Mouse (Mus musculus) adrenal gland, postnatal 36 days (tissue): ENCODE data around the gene Rbpjl. TPM values are rescaled to one million over a fixed set of nuclear protein-coding genes. Genes with fewer than 3 reads are reported as not detected.

Source experiments
- DNase-seq, 2 experiments: peaks; one replicate each; pipeline ENCODE4 v3.0.0; 2021; ENCODE audit warnings: mixed read lengths in 1 of 2
- total RNA-seq, 2 experiments: library from RNA; stranded (reverse); gene quantifications; 2 replicates each; pipeline ENCODE4 v1.2.3; 2021

The Rbpjl gene
- total RNA-seq, 2 experiments from 2014 or later, result not detected

DNA sequence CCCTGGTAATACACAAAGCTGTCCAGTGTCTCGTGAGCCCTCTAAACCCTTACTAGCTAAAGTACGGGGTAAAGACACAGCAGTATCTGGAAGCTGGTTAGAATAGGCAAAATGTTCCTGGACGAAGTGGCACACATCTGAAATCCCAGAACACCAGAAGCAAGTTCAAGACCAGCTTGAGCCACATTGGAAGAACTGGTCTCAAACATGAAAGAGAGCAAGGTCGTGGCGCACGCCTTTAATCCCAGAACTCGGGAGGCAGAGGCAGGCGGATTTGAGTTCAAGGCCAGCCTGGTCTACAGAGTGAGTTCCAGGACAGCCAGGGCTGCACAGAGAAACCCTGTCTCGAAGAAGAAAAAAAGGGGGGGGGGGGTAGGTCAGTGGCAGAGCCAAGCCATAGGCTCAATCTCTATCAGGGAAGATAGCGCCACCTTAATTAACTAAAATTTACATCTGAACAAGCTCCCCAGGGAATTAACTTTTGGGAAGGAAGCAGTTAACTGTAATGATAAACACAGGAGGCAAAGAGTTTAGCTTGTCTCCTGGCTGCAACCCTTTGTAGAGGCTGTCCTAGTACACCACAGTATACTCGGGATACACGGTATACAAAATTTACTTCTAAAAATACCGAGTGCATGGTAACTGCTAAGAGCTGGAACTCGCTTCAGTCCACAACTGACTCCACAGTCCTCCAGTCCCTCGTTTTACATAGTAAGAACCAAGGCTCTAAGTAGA lies 27.1 kb downstream of the Rbpjl start:
- DNase-seq, result no peak

DNA sequence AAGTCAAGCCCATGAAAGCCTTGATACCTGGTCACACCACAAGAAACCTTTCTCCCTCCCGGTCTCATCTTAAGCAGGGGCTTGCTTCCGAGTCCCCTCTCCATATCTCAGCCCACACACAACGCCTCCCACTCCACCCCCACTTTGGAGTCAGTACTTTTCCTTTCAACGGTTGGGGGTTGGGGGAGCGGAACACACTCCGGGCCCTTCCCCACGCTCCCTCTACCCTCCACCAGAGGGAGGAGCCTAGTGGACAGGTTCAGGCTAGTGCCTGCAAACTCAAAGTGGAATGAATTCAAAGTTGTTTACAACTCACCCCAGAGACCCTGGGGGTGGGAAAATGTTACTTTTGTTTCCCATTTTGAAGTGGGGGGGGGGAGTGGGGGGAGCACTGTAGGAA lies 27.8 kb downstream of the Rbpjl start:
- DNase-seq, result no peak

DNA sequence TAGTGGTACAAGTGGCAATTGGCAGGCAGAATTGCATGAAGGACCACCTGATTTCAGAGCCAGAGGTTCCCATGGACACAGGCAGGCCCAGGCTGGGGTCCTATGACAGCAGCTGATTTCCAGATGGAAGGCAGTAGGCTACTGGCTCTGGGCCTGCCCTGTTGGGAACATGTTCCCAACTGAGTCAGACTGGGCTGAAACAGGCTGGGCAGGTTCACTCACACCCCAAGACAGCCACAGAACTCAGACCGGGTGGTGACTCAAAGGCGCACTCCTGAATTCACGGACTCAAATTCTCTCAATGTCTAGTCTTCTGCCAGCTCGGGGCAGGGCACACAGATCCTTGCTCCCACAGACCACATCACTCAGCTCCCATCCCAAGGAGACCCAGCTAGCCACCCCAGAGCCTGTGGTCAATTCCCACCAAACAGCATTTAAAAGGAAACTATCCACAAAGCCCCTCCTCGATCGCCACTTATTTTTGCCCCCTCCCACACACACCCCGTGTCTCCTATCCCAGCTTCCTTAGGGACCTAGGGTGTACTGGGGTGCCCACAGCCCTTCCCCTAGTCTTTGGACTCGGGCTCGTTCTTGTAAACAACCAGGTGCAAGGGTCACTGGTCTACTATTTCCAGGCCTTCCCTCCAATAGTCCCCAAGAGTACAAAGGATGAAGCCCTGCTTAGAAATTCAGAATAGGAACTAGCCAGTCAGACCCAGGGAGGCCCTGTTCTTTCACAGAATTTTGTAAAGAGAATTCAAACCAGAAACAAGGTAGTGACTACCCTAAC lies 28.9 kb downstream of the Rbpjl start:
- peak in 1 of 2 experiments; percentile 28 for DNase-seq

DNA sequence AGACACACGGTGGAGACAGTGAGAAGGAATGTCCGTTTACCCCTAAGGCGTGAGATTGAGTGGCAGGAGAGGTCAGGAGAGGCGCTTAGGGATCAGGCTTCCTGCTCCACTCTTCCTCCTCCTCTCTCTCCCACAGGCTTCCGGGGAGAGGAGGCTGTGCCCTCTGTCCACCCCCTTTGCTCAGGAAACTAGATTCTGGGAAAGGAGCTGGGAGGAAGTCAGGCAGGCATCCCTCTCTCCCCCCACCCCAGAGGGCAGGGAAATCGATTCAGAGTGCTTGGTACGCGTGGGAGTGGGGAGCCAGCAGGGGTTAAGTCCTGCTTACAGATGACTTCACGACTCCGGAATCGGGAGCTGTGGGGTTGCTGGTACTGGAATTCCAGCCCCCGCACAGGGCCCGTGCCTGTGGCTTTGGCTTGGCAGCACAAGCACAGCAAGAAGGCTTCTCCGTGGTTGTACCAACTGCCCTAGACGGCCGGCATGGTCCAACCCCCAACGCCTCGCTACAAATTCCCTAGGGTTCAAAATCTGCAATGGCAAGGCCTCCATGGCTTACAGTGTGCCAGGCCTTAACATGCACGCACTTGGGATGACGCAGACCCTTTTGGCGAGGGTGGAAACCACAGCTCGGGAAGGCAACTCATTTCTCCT lies 29.7 kb downstream of the Rbpjl start:
- peak; percentile 38 to 49 for DNase-seq

DNA sequence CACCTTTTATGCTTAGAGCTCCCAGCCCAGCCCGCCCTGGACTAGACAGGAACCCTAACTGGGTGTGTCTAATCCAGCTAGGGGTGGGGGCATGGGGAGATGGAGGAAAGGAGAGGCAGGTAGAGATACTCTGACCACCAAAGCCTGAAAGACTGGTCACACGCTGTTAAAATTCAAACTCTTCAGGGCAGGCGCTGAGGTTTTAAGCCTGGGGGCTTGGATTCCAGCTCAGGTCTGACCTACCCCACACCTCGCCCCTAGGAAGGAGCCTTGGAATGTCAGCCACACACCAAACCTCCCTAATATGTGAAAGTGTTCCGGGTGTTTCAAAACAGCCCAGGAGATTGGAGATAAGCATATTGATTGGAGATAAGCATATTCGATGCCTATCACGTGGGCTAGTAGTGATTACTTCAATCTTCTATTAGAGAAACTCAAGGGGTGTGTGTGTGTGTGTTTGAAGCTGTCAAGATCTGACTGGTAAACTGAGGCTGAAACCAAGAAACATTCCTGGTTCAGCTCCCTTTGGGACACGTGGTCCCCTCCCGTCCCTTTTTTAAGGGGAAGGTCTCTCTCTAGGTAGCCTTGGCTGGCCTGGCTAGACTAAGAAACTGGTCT lies 30.4 kb downstream of the Rbpjl start:
- DNase-seq, result no peak

DNA sequence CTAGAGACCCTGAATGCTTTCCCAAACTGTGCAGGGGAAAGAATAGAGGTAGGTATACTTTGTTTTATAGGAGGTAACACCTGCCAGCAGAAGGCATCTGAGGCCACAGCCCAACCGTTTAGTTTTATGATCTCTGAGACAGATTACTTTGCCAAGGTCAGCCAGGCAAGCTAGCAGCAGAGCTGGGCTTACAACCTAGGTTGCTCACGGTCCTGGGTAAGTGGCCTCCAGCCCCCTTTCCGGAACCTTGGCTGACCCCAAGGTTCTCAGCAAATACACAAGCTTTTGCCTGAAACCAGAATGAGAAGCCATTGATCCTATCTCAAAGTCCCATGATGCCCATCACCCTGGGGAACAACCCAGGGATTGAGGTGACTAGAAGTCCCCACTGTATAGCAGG lies 31.7 kb downstream of the Rbpjl start:
- DNase-seq, result peak in 1 of 2 experiments; percentile 15

DNA sequence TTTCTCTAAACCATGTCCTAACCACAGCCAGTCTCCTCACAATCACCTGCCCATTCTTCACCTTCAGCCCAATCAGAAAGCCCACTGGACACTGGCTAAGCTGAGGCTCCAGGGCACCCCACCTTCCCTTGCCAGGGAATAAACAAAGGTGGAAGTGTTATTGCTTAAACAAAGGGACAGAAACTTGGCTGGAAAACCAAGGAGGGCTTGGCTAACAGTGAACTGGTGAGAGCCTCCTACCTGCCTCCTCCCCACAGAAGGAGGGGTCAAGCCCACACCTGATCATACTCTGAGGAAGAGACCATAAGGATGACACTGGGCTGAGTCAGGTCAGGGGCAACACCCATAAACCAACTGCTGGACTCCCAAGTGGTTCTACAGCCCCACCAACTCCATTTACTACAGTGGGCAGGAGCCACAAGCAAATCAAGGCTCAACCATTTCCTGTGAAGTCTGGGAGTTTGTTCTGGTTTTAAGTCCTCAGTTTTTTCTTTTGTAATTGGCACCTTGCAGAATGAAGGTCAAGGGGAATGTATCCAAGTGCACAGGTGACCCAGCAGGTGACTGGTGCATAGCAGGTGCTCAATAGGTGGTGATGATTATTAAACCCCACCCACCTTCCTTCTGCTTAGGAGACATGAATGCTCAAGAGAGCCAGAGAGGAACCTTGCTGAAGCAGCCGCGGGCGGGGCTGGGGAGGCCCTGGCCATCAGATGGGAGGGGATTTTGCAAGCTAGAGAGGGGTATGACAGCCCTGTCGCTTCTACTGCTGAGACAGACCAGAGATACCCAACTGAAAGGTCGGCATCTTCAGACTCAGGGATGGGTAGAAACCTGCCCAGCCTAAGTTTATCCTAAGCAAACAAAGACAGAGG lies 32.5 kb downstream of the Rbpjl start:
- DNase-seq, result no peak

DNA sequence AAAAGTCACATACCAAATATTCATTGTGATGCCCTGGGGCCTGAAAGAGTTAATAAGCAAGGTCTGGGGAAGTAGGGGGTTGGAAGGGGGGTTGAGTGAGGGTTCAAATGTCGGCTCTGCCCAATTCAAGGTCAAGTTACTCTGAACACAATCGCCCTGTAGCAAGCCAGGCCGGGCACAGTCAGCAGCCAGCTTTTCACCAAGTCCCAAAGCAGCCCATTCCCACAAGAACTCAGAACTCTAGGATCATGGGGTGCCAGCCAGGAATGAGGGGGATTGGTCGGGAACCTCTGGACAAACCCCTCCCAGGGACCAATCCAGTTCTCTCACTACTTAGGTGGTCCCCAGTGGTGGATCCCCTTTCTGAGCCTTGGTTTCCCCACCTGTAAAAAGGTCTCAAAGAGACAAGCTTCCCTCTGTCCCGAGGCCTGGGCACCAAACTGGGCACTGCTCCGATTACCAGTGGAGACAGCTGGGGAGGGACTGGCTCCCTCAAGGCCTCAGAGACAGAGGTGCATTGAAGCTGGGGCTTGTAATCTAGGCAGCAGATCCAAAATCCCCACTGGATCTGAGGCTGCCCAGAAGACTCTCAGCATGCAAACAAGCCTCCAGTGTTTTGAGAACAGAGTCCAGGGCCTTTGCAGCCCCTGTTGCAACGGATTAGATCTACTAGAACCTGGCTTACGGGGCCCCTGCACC lies 33.4 kb downstream of the Rbpjl start:
- peak in 1 of 2 experiments; percentile 12 for DNase-seq

DNA sequence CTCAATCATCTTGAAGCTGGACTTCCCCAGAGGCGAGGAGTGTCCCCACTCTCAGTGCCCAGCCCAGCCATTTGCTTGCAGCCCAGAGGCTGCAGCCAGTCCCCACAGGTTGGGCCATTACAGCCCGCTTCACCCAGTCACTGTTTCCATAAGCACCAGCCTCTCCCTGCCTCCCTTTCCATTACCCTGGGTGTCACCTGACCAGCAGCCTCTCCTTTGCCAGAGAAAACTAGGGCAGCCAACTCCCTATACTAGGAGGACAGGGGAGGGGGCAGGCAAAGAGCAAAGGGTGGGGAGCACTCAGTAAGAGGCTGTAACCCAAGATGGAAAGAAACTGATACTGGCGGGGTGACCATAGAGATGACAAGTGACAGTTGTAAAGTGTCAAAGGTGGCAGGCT lies 34.0 kb downstream of the Rbpjl start:
- DNase-seq, result peak in 1 of 2 experiments; percentile 50

DNA sequence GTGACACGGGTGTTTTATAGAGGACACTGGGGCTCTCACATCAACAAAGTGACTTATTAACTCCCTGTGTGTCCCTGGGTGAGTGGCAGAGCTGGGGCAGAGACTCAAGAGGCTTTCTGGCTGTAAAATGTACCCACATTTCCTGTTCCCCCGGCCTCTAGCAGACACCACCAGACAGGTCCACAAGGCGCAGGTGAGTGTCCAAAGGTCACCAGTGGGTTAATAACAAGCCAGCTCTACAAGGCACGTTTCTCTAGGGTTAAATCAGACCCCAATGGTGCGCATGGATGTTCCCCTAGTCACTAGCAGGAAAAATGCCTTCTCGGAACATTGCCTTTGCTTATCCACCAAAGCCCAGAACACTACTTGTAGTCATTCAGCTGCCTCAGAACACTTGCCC lies 34.8 kb downstream of the Rbpjl start:
- DNase-seq, result no peak

DNA sequence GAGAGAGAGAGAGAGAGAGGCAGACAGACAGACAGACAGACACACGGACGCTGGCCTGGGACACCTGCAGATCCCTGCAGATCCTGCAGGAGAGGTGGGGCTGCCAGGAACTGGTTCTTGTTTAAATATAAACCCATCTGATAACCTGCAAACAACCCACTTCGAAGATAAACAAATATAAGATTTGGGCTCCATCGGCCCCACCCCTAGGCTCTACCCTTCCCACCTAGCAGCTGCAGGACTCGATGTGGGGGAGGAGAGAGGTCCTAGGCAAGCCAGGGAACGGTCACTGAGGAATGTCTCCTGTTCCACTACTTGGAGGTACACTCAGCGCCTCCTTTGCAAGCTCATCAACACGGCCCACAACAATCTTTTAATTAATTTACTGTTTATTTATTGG lies 35.3 kb downstream of the Rbpjl start:
- no peak for DNase-seq

DNA sequence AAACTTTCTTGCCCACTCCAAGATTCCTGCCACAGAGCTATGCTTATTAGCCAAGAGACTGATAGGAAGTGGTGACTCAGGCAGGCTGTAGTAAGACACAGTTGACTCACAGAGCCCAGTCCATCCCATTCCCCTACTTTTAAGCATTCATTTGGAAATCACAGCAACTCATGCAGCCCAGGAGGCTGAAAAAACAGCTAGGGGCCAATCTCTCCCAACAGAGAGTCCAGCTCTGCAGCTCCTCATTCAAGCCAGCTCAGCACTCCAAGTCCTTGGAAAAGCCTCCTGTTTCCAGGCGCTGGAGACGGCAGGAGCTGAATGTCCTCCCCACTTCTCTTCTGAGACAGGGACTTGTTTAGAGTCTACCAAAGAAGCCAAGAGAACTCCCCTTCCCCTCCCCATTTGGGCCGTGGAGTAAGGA lies 36.1 kb downstream of the Rbpjl start:
- DNase-seq, result peak in 1 of 2 experiments; percentile 44

DNA sequence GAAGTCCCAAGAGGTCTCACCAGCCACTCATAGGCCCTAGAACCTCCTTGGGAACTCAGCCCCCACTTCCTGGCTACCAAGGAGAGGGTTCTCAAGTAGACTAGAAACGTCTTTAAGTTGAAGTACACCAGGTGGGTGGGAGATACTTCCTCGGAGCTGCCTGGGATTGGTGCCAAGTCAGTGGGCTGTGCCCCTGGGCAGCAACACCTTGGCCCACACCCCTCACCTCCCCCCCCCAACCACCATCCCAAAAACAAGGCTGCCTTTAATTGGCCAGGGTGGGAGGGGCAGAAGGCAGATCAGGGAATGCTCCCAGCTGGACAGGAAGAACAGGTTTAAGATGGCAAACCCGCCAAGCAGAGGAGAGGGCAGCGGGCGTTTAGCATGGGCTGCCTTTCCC lies 37.4 kb downstream of the Rbpjl start:
- DNase-seq, result no peak

DNA sequence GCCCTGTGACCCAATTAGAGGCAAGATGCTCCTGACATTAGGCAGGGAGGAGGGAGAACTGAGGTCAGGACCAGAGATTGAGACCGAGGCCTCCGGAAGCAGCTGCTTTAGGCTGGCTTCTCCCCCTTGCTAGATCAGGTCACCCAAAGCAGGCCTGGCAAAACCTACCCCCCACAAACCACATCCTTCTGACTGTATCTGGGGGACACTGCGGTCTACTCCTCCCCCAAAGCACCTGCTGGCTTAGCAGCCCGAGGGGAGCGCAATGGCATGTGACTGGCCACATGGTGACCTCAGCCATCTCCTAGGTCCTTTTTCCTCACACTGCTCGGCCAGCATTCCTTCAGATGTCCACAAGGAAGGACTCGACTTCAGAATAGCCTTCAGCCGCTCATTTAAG lies 38.2 kb downstream of the Rbpjl start:
- peak in 1 of 2 experiments; percentile 29 for DNase-seq

DNA sequence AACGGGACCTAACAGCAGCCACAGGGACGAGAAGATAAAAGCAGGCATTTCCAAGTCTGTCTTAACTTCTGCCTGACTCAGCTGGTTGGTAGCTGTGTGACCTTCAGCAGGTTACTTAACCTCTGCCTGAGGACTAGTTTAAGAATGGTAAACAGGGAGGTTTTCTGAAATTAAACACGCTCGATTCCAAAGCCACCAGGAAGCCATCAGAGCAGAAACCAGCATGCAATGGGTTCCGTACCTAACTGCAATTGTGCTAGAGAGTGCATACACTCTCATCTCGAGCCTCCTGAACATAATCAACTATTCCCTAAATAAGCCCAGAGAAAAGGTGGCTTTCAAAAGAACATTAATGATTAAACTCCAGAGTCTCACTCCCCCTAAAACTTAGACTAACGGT lies 38.8 kb downstream of the Rbpjl start:
- DNase-seq, result no peak

DNA sequence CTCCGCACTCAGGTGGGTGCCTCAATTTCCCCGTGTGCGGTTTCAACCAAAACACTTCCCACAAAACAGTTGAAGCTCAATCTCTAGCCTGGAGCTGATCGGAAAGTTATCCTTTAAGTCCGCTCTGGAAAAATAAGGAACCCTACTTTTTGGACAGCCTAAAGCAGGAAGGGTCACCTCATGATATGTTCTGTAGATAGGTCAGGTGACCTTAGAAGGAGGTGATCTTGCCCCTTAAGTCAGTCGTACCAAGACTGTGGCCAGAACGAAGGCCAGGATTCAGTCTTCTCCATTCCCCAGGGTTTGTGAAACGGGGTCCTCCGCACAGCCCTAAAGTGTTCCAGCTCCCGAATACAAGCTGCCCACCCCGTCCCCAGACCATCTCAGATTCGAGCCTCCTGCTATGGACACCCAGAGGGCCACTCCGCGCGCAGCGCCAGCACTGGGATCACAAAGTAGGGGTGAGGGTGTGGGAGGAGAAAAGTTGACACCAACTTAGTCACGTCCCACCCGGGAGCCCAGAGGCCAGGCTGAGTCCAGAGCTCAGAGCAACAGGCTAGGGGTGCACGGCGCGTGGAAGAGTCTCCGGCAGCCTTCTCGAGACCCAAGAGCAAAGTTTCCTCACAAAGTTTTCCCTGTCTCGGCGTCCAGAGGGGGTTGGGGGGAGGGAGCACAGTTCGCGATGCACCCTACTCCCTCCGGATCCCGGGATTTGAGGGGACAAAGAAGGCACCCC lies 39.5 kb downstream of the Rbpjl start:
- DNase-seq, result peak; percentile 75 to 78

DNA sequence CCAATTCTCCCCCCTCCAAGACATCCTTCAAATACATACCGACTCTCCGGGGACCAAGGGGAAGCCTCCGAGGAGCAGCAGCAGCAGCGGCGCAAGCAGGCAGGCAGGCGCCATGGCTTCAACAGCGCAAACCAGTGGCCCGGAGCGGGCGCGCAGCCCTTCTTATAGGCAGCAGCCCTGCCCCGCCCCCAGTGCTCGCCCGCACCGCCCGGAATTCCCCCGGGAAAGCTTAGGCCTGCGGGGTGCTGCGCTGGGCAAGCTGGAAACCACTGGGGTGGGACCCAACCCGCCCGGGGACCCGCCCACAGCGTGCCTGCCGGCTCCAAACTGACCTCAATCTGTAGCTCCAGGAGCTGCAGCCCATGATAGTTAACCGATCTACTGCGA lies 40.1 kb downstream of the Rbpjl start:
- peak; percentile 94 to 95 for DNase-seq

DNA sequence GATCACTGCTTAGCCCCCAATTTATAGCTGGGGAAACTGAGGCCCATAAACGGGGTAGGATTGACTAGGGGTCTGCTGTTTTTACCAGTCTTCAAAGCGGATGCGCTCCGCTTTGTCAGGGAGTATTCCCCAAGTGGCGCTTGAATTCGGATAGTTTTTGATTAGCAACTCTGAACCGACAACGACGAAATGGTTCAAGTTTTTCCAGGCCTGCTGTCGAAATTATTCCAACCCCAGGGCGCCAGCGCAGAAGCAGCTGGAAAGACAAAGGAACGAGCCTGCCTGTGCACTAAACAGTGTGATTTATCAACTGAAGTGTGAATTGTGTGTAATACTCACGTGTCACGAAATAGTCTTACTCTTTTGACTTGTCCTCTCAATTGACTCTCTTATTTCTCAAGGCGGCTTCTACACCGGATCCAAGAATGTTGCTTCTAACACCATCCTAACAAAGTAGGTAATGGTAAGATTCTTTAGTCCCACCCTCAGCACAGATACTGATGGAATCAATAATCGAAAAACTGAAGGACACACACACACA lies 40.6 kb downstream of the Rbpjl start, which contains the start of gene Sdc4:
Gene Sdc4, minus strand, starts transcription at position 428 of the 541 bp plus-strand sequence.
- DNase-seq, result peak in 1 of 2 experiments; percentile 24

DNA sequence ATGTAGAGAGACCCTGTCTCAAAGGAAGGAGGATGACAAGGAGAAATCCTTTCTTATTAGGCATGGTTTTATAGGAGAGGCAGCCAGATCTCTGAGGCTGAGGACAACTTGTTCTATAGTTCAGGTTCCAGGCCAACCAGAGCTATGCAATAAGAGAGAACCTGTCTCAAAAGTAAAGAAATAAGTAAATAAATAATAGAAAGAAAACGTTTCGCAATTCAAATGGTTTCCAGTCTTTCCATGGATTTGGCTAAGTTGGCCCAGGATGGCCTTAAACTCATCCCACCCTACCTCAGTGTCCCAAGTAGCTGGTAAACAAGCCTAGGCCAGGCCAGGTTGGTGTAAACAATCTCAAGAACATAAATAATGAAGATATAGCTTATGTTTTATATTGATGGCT lies 41.8 kb downstream of the Rbpjl start:
- DNase-seq, result no peak
